Mouse (Mus musculus): ENCODE measurements around the gene Itprid2.

DNA sequence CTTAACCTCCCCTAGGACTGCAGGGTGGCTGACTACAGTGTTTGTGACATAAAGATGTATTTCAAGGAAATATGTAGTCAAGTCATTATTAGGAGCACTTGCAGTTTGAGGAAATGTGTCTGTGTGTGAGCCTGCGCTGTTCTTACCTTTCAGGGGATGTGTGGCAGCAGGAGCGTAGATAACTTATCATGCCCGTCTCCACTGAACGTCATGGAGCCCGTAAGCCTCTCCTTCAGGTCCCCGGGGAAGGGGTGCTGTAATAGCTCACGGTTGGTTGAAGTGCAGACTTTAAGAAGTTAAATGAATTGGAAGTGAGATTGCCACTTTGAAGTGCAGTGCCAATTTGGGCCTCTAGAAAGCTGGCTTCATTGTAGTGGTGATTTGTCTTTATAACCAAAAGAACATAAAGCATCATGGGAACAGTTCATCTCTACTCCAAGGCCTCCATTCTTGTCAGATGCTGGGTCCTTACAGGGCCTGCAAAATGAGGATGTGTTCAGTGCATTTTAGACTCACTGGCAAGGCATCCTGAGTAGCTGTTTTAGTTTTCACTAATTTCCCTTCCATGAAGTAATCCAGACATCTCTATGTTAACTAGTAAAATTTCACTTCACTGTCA lies 26.4 kb downstream of the Itprid2 start:
- TF ChIP-seq POLR2A (IDR thresholded peaks at IDR 0.05; ENCODE audit: borderline replicate concordance, extremely low read depth, insufficient read depth, insufficient read length, poor library complexity, severe bottlenecking) (no peak), CTCF (IDR thresholded peaks at IDR 0.05; ENCODE audit: borderline replicate concordance, extremely low read depth, insufficient read depth, insufficient read length) (no peak)
